Mouse (Mus musculus) liver, postnatal 0 days (tissue): Measurements from ENCODE around the gene Otulin.

ENCODE experiments used
- CTCF ChIP-seq: sonication (generic); IDR thresholded peaks from 2 replicates; pipeline ENCODE4 v1.5.1; 2016; ENCODE audit warnings: antibody characterized with exemption, low read depth
- EP300 ChIP-seq: IDR thresholded peaks from 2 replicates; pipeline ENCODE4 v1.6.1; 2016; ENCODE audit warnings: antibody characterized with exemption, low read depth, mild to moderate bottlenecking

GRCm38 (mm10) chr15:27678511-27678910 is 48.0 kb upstream of the Otulin start:
- TF ChIP-seq CTCF (no peak), EP300 (no peak)
